Mouse (Mus musculus) MEL (cell line): Measurements from ENCODE around the gene Mgll. TPM values are rescaled to one million over a fixed set of nuclear protein-coding genes. Genes with fewer than 3 reads are reported as not detected.

Source experiments
- DNase-seq: peaks from one replicate; pipeline ENCODE4 v3.0.0; 2011; ENCODE audit warnings: low read depth, low spot score
- H3K27ac ChIP-seq: 2 replicates; pipeline ENCODE4 v1.5.1; 2012; ENCODE audit warnings: low read depth, mild to moderate bottlenecking, control low read depth, low read length, moderate library complexity; ENCODE audit not compliant: control insufficient read depth
- H3K27me3 ChIP-seq, 2 experiments: fragments of 150-350 bp in 1 of 2; sonication (generic) in 1 of 2; 2 replicates each; pipeline ENCODE4 v1.6.1; 2012; ENCODE audit warnings: low read length in 2 of 2, mild to moderate bottlenecking in 2 of 2, improper control_type of control experiment in 1 of 2, moderate library complexity in 1 of 2; ENCODE audit not compliant: insufficient read depth in 2 of 2, control insufficient read depth in 1 of 2
- H3K36me3 ChIP-seq, 2 experiments: 2 replicates each; pipeline ENCODE4 v1.6.1; 2012 to 2014; ENCODE audit warnings: low read length in 2 of 2, improper control_type of control experiment in 1 of 2, inconsistent platforms in 1 of 2, mild to moderate bottlenecking in 1 of 2; ENCODE audit not compliant: insufficient read depth in 2 of 2, control insufficient read depth in 1 of 2
- H3K4me1 ChIP-seq, 2 experiments: fragments of 150-350 bp in 1 of 2; sonication (generic) in 1 of 2; 2 replicates each; pipeline ENCODE4 v1.6.1; 2012; ENCODE audit warnings: low read length in 2 of 2, improper control_type of control experiment in 1 of 2, mild to moderate bottlenecking in 1 of 2; ENCODE audit not compliant: insufficient read depth in 2 of 2, control insufficient read depth in 1 of 2
- H3K4me3 ChIP-seq, 2 experiments: fragments of 150-350 bp in 1 of 2; sonication (generic) in 1 of 2; 2 replicates each; pipeline ENCODE4 v1.5.1; 2012; ENCODE audit warnings: low read depth in 2 of 2, low read length in 2 of 2, mild to moderate bottlenecking in 2 of 2, moderate library complexity in 2 of 2, control low read depth in 1 of 2, improper control_type of control experiment in 1 of 2; ENCODE audit not compliant: control insufficient read depth in 1 of 2, insufficient read depth in 1 of 2
- H3K79me2 ChIP-seq: 2 replicates; pipeline ENCODE4 v1.6.1; 2012; ENCODE audit warnings: mild to moderate bottlenecking, low read length, moderate library complexity; ENCODE audit not compliant: control insufficient read depth, poor library complexity, insufficient read depth
- H3K9ac ChIP-seq: 2 replicates; pipeline ENCODE4 v1.6.1; 2012; ENCODE audit warnings: low read depth, mild to moderate bottlenecking, control low read depth, low read length, moderate library complexity; ENCODE audit not compliant: control insufficient read depth, poor library complexity, severe bottlenecking
- H3K9me3 ChIP-seq: fragments of 150-350 bp; sonication (generic); replicated peaks from 2 replicates; pipeline ENCODE4 v1.6.1; 2012; ENCODE audit warnings: mild to moderate bottlenecking, low read length, improper control_type of control experiment, moderate library complexity; ENCODE audit not compliant: insufficient read depth
- CHD1 ChIP-seq: IDR thresholded peaks from 2 replicates; pipeline ENCODE4 v1.6.1; 2012; ENCODE audit warnings: low read depth, mild to moderate bottlenecking, inconsistent platforms, low read length, improper control_type of control experiment
- CTCF ChIP-seq, 3 experiments: IDR thresholded peaks in 2 of 3; conservative IDR thresholded peaks in 1 of 3; 2 replicates each; pipeline ENCODE4 v1.5.1; 2011 to 2012; ENCODE audit warnings: low read length in 3 of 3, low read depth in 2 of 3, mild to moderate bottlenecking in 2 of 3, improper control_type of control experiment in 1 of 3, inconsistent platforms in 1 of 3, mixed read lengths in 1 of 3, moderate library complexity in 1 of 3; ENCODE audit not compliant: control insufficient read depth in 1 of 3, insufficient read depth in 1 of 3, poor library complexity in 1 of 3, severe bottlenecking in 1 of 3
- E2F4 ChIP-seq: IDR thresholded peaks from 2 replicates; pipeline ENCODE4 v1.6.1; 2011; ENCODE audit warnings: low read depth, low read length, improper control_type of control experiment, borderline replicate concordance
- EP300 ChIP-seq, 2 experiments: IDR thresholded peaks; 2 replicates each; pipeline ENCODE4 v1.6.1; 2011; ENCODE audit warnings: improper control_type of control experiment in 2 of 2, low read length in 2 of 2, low read depth in 1 of 2, mild to moderate bottlenecking in 1 of 2
- ETS1 ChIP-seq: IDR thresholded peaks from 2 replicates; pipeline ENCODE4 v1.6.1; 2012; ENCODE audit warnings: low read depth, mild to moderate bottlenecking, inconsistent platforms, low read length, improper control_type of control experiment, moderate library complexity
- GABPA ChIP-seq: IDR thresholded peaks from 2 replicates; pipeline ENCODE4 v1.6.1; 2012; ENCODE audit warnings: low read depth, mild to moderate bottlenecking, inconsistent platforms, low read length, improper control_type of control experiment, moderate library complexity
- JUND ChIP-seq: IDR thresholded peaks from 2 replicates; pipeline ENCODE4 v1.6.1; 2011; ENCODE audit warnings: low read depth, mild to moderate bottlenecking, improper control_type of control experiment, low read length
- KAT2A ChIP-seq: conservative IDR thresholded peaks from 2 replicates; pipeline ENCODE4 v1.6.1; 2012; ENCODE audit warnings: low read depth, low read length, improper control_type of control experiment, inconsistent platforms
- MAX ChIP-seq: IDR thresholded peaks from 2 replicates; pipeline ENCODE4 v1.6.1; 2011; ENCODE audit warnings: low read length, improper control_type of control experiment
- MAZ ChIP-seq: IDR thresholded peaks from 2 replicates; pipeline ENCODE4 v1.6.1; 2012; ENCODE audit warnings: low read depth, mild to moderate bottlenecking, inconsistent platforms, low read length, improper control_type of control experiment
- MEF2A ChIP-seq: IDR thresholded peaks from 2 replicates; pipeline ENCODE4 v1.6.1; 2014; ENCODE audit warnings: low read depth, mild to moderate bottlenecking, inconsistent platforms, low read length, improper control_type of control experiment; ENCODE audit not compliant: poor library complexity, insufficient replicate concordance, severe bottlenecking; ENCODE audit errors: extremely low read depth
- MXI1 ChIP-seq: IDR thresholded peaks from 2 replicates; pipeline ENCODE4 v1.6.1; 2011; ENCODE audit warnings: mild to moderate bottlenecking, low read depth, low read length, improper control_type of control experiment
- MYB ChIP-seq: IDR thresholded peaks from 2 replicates; pipeline ENCODE4 v1.6.1; 2011; ENCODE audit warnings: mild to moderate bottlenecking, low read depth, low read length, improper control_type of control experiment
- MYC ChIP-seq: IDR thresholded peaks from 2 replicates; pipeline ENCODE4 v1.6.1; 2011; ENCODE audit warnings: low read depth, mild to moderate bottlenecking, low read length, improper control_type of control experiment, moderate library complexity
- NELFE ChIP-seq: IDR thresholded peaks from 2 replicates; pipeline ENCODE4 v1.6.1; 2011; ENCODE audit warnings: low read depth, low read length, improper control_type of control experiment
- NRF1 ChIP-seq: IDR thresholded peaks from 2 replicates; pipeline ENCODE4 v1.6.1; 2014; ENCODE audit warnings: low read depth, mild to moderate bottlenecking, inconsistent platforms, low read length, improper control_type of control experiment, moderate library complexity; ENCODE audit not compliant: poor library complexity, insufficient read depth, severe bottlenecking
- POLR2A ChIP-seq, 2 experiments: IDR thresholded peaks; 2 replicates each; pipeline ENCODE4 v1.6.1; 2011 to 2012; ENCODE audit warnings: low read length in 2 of 2, mild to moderate bottlenecking in 2 of 2, control low read depth in 1 of 2, improper control_type of control experiment in 1 of 2, low read depth in 1 of 2, moderate library complexity in 1 of 2; ENCODE audit not compliant: control insufficient read depth in 1 of 2, insufficient read depth in 1 of 2, poor library complexity in 1 of 2
- POLR2AphosphoS5 ChIP-seq: IDR thresholded peaks from 2 replicates; pipeline ENCODE4 v1.6.1; 2012; ENCODE audit warnings: low read depth, borderline replicate concordance, mild to moderate bottlenecking, inconsistent platforms, low read length, moderate library complexity, mixed read lengths
- RAD21 ChIP-seq: IDR thresholded peaks from 2 replicates; pipeline ENCODE4 v1.6.1; 2011; ENCODE audit warnings: mild to moderate bottlenecking, low read depth, low read length, improper control_type of control experiment
- SIN3A ChIP-seq: IDR thresholded peaks from 2 replicates; pipeline ENCODE4 v1.6.1; 2012; ENCODE audit warnings: low read length, improper control_type of control experiment, inconsistent platforms
- SMC3 ChIP-seq: IDR thresholded peaks from 2 replicates; pipeline ENCODE4 v1.6.1; 2011; ENCODE audit warnings: low read depth, low read length, improper control_type of control experiment
- TAL1 ChIP-seq: IDR thresholded peaks from 2 replicates; pipeline ENCODE4 v1.6.1; 2012; ENCODE audit warnings: mild to moderate bottlenecking, inconsistent platforms, low read length, moderate library complexity, mixed read lengths
- TCF12 ChIP-seq: IDR thresholded peaks from 2 replicates; pipeline ENCODE4 v1.6.1; 2014; ENCODE audit warnings: low read depth, mild to moderate bottlenecking, inconsistent platforms, low read length, improper control_type of control experiment, moderate library complexity
- UBTF ChIP-seq: IDR thresholded peaks from 2 replicates; pipeline ENCODE4 v1.6.1; 2012; ENCODE audit warnings: low read depth, mild to moderate bottlenecking, inconsistent platforms, low read length, improper control_type of control experiment, moderate library complexity, borderline replicate concordance; ENCODE audit not compliant: insufficient read depth
- USF1 ChIP-seq: IDR thresholded peaks from 2 replicates; pipeline ENCODE4 v1.6.1; 2014; ENCODE audit warnings: low read depth, mild to moderate bottlenecking, inconsistent platforms, low read length, improper control_type of control experiment, moderate library complexity
- USF2 ChIP-seq, 2 experiments: IDR thresholded peaks; 2 replicates each; pipeline ENCODE4 v1.6.1; 2011 to 2012; ENCODE audit warnings: improper control_type of control experiment in 2 of 2, low read length in 2 of 2, borderline replicate concordance in 1 of 2, inconsistent platforms in 1 of 2, low read depth in 1 of 2, mild to moderate bottlenecking in 1 of 2; ENCODE audit not compliant: insufficient read depth in 1 of 2
- ZC3H11A ChIP-seq: IDR thresholded peaks from 2 replicates; pipeline ENCODE4 v1.6.1; 2012; ENCODE audit warnings: low read depth, mild to moderate bottlenecking, inconsistent platforms, low read length, improper control_type of control experiment
- ZKSCAN1 ChIP-seq: IDR thresholded peaks from 2 replicates; pipeline ENCODE4 v1.6.1; 2012; ENCODE audit warnings: low read depth, mild to moderate bottlenecking, inconsistent platforms, low read length, improper control_type of control experiment, moderate library complexity
- ZMIZ1 ChIP-seq: IDR thresholded peaks from 2 replicates; pipeline ENCODE4 v1.6.1; 2012; ENCODE audit warnings: low read depth, mild to moderate bottlenecking, inconsistent platforms, low read length, improper control_type of control experiment, moderate library complexity
- ZNF384 ChIP-seq: IDR thresholded peaks from 2 replicates; pipeline ENCODE4 v1.6.1; 2012; ENCODE audit warnings: low read depth, mild to moderate bottlenecking, inconsistent platforms, low read length, improper control_type of control experiment
- polyA plus RNA-seq, 2 experiments: library from polyadenylated mRNA; stranded (reverse) in 1 of 2; unstranded in 1 of 2; fragments of >175 nt in 1 of 2; fragments of >200 nt in 1 of 2; gene quantifications; 2 replicates each; pipeline versions ENCODE4 v1.2.1 to v1.2.4; 2012; ENCODE audit warnings: low replicate concordance in 2 of 2, low read depth in 1 of 2; ENCODE audit not compliant: insufficient read length in 2 of 2, insufficient read depth in 1 of 2, missing spikeins in 1 of 2
- total RNA-seq: library from RNA; depleted of rRNA; stranded (reverse); fragments of 300-350 nt; gene quantifications from 2 replicates; pipeline ENCODE4 v1.2.3, GENCODE M21; 2012

The Mgll gene
- total and polyA plus RNA-seq, 3 experiments: not detected

DNA sequence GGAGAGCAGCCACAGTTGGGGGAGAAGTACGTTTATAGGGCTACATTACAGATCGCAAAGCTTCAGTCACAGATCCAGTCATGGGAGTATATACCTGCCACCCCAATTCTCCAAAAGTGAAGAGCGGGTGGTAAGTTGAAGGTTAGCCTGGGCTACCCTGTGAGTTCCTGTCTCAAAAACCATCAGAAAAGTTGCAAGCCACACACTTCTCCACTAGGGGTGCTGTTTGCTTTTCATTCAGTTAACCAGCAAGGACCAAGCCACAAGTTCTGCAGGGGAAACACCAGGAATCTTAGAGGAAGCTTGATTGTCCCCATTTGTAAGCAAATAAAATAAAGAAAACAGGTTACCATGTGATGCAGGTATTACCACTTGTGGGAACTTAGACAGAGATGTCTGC is 88.7 kb downstream of the Mgll start:
- Histone ChIP-seq H3K36me3 (no peaks in the 10 kb centered on the region), H3K4me1 (no peaks in the 10 kb centered on the region), H3K9me3 (no peaks in the 10 kb centered on the region), H3K9ac (no peak overlapping the region), H3K27ac (no peak overlapping the region), H3K27me3 (peaks cover under 1 to 5% of the 10 kb centered on the region in 2 experiments; a peak in 3 of 4 replicates), H3K4me3 (no peak overlapping the region)
- TF ChIP-seq SIN3A: no peak
- no peak for TF ChIP-seq MAX
- TF ChIP-seq E2F4: no peak
- no peak for TF ChIP-seq MAZ
- TF ChIP-seq KAT2A: no peak
- peak; percentile 58 to 85 (median 76) for TF ChIP-seq CTCF (IDR thresholded peaks at IDR 0.05 in 2 of 3, conservative IDR thresholded peaks at IDR 0.05 in 1 of 3; ENCODE audit: control insufficient read depth in 1 of 3, insufficient read depth in 1 of 3, low read depth in 2 of 3, low read length in 3 of 3, poor library complexity in 1 of 3, severe bottlenecking in 1 of 3)
- peak; percentile 53 for TF ChIP-seq SMC3
- TF ChIP-seq NELFE: no peak
- no peak for TF ChIP-seq ZKSCAN1
- TF ChIP-seq RAD21: peak; percentile 70
- TF ChIP-seq MXI1: no peak
- no peak for TF ChIP-seq USF1
- no peak for TF ChIP-seq UBTF
- TF ChIP-seq ETS1: no peak
- no peak for TF ChIP-seq ZMIZ1
- TF ChIP-seq EP300 (IDR thresholded peaks at IDR 0.05; ENCODE audit: low read depth in 1 of 2, low read length in 2 of 2): no peak
- no peak for TF ChIP-seq MEF2A
- TF ChIP-seq GABPA: no peak
- no peak for TF ChIP-seq MYB
- no peak for TF ChIP-seq POLR2AphosphoS5
- no peak for TF ChIP-seq JUND
- TF ChIP-seq MYC: no peak
- no peak for TF ChIP-seq CHD1
- TF ChIP-seq TAL1: no peak
- no peak for TF ChIP-seq NRF1
- no peak for TF ChIP-seq POLR2A (IDR thresholded peaks at IDR 0.05; ENCODE audit: control insufficient read depth in 1 of 2, insufficient read depth in 1 of 2, low read depth in 1 of 2, low read length in 2 of 2, poor library complexity in 1 of 2)
- no peak for TF ChIP-seq ZNF384
- TF ChIP-seq ZC3H11A: peak; percentile 41; the same call in 1 of the 2 replicates
- TF ChIP-seq TCF12: no peak
- no peak for TF ChIP-seq USF2 (IDR thresholded peaks at IDR 0.05; ENCODE audit: borderline replicate concordance in 1 of 2, insufficient read depth in 1 of 2, low read depth in 1 of 2, low read length in 2 of 2)
- TF ChIP-seq, all 39 proteins: peak for 4
- peak; percentile 70 for DNase-seq
- no peaks in the 10 kb centered on the region for H3K79me2 ChIP-seq
